Mouse (Mus musculus) cortical plate, adult 2 months (tissue): ENCODE data around the gene Nr4a1.

Experiments
- CTCF ChIP-seq: fragments of 200-500 bp; IDR thresholded peaks from 2 replicates; pipeline ENCODE4 v1.5.1; 2011; ENCODE audit warnings: mild to moderate bottlenecking, control low read depth, low read length; ENCODE audit not compliant: insufficient read depth; ENCODE audit errors: extremely low read depth
- POLR2A ChIP-seq: fragments of 200-500 bp; IDR thresholded peaks from 2 replicates; pipeline ENCODE4 v1.6.1; 2011; ENCODE audit warnings: mild to moderate bottlenecking, low read length, control low read depth; ENCODE audit not compliant: insufficient read depth; ENCODE audit errors: extremely low read depth

DNA sequence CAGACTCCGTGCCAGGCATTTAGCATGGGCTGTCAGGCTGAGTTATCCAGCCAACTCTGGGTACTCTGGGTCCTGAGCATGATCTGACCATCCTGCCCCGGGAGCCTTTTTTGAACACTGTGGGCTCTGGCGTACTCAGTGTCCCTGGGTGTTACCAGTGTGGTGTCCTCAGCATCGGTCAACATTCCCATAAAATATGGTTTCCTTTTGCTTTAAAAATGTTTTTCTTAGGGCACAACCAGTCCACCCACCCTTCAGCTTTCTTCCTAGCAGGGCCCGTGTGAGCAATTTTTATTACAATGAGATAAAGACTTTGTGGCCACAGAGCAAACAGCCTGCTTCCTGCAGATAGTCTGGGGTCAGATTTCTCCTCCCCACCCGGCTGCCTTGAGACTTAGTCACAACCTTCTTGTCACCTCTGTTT lies 66.6 kb downstream of the Nr4a1 start:
- no peak for TF ChIP-seq CTCF
- TF ChIP-seq POLR2A, result no peak
